Mouse (Mus musculus): ENCODE data around the gene Gm10974. TPM values are rescaled to one million over a fixed set of nuclear protein-coding genes. Genes with fewer than 3 reads are reported as not detected.

Gm10974 gene
- polyA plus RNA-seq (2012; rRNA removed): not detected in 2 replicates

GRCm38 (mm10) chr7:66365904-66366303 is at the start of gene Gm10974:
TSS of gene Gm10974 (plus strand) at chr7:66365905.
- Histone ChIP-seq H3K4me3 (ENCODE audit: control insufficient read depth, insufficient read depth, low read length) (no peak within 1 kb of the TSS), H3K27ac (ENCODE audit: control insufficient read depth, insufficient read depth, low read length) (no peak within 1 kb of the TSS), H3K4me1 (replicated peaks; ENCODE audit: control insufficient read depth, insufficient read depth, low read length) (no peaks in the 10 kb centered on the region), H3K27me3 (ENCODE audit: control insufficient read depth, insufficient read depth, low read length) (no peaks in the 10 kb centered on the region), H3K36me3 (ENCODE audit: control insufficient read depth, insufficient read depth, low read length) (no peaks in the 10 kb centered on the region)
- TF ChIP-seq CTCF (IDR thresholded peaks at IDR 0.05; ENCODE audit: borderline replicate concordance, control insufficient read depth, extremely low read depth, insufficient read depth, low read length, poor library complexity): no peak
- no peak for TF ChIP-seq POLR2A (IDR thresholded peaks at IDR 0.05; ENCODE audit: control insufficient read depth, extremely low read depth, insufficient read depth, low read length, poor library complexity)
- DNase-seq: no peak
- 81% methylated on average over 2 of the region's 2 CpGs for WGBS

GRCm38 (mm10) chr7:66318147-66318546 is 47.6 kb upstream of the Gm10974 start:
- DNase-seq: no peak
- Histone ChIP-seq H3K36me3 (ENCODE audit: control insufficient read depth, insufficient read depth, low read length) (no peaks in the 10 kb centered on the region), H3K27me3 (ENCODE audit: control insufficient read depth, insufficient read depth, low read length) (no peaks in the 10 kb centered on the region), H3K4me1 (replicated peaks; ENCODE audit: control insufficient read depth, insufficient read depth, low read length) (no peaks in the 10 kb centered on the region), H3K4me3 (ENCODE audit: control insufficient read depth, insufficient read depth, low read length) (no peak overlapping the region), H3K27ac (ENCODE audit: control insufficient read depth, insufficient read depth, low read length) (no peak overlapping the region)
- 96% methylated on average over 6 of the region's 6 CpGs for WGBS
- TF ChIP-seq POLR2A (IDR thresholded peaks at IDR 0.05; ENCODE audit: control insufficient read depth, extremely low read depth, insufficient read depth, low read length, poor library complexity): no peak
- TF ChIP-seq CTCF (IDR thresholded peaks at IDR 0.05; ENCODE audit: borderline replicate concordance, control insufficient read depth, extremely low read depth, insufficient read depth, low read length, poor library complexity): no peak

GRCm38 (mm10) chr7:66320996-66321395 is 44.7 kb upstream of the Gm10974 start:
- no peak for DNase-seq
- Histone ChIP-seq H3K27ac (ENCODE audit: control insufficient read depth, insufficient read depth, low read length) (no peak overlapping the region), H3K4me1 (replicated peaks; ENCODE audit: control insufficient read depth, insufficient read depth, low read length) (no peaks in the 10 kb centered on the region), H3K4me3 (ENCODE audit: control insufficient read depth, insufficient read depth, low read length) (no peak overlapping the region), H3K36me3 (ENCODE audit: control insufficient read depth, insufficient read depth, low read length) (no peaks in the 10 kb centered on the region), H3K27me3 (ENCODE audit: control insufficient read depth, insufficient read depth, low read length) (no peaks in the 10 kb centered on the region)
- WGBS: 48% methylated on average over 5 of the region's 5 CpGs
- TF ChIP-seq POLR2A (IDR thresholded peaks at IDR 0.05; ENCODE audit: control insufficient read depth, extremely low read depth, insufficient read depth, low read length, poor library complexity) (no peak), CTCF (IDR thresholded peaks at IDR 0.05; ENCODE audit: borderline replicate concordance, control insufficient read depth, extremely low read depth, insufficient read depth, low read length, poor library complexity) (no peak)

- H3K4me3 ChIP-seq (ENCODE audit: control insufficient read depth, insufficient read depth, low read length): no peak overlapping the region
- 86% methylated on average over 9 of the region's 9 CpGs for WGBS
- DNase-seq: no peak
- no peaks in the 10 kb centered on the region for H3K4me1 ChIP-seq (replicated peaks; ENCODE audit: control insufficient read depth, insufficient read depth, low read length)
- H3K27me3 ChIP-seq (ENCODE audit: control insufficient read depth, insufficient read depth, low read length): no peaks in the 10 kb centered on the region
- H3K27ac ChIP-seq (ENCODE audit: control insufficient read depth, insufficient read depth, low read length): no peak overlapping the region
- TF ChIP-seq CTCF (IDR thresholded peaks at IDR 0.05; ENCODE audit: borderline replicate concordance, control insufficient read depth, extremely low read depth, insufficient read depth, low read length, poor library complexity): no peak
- no peak for TF ChIP-seq POLR2A (IDR thresholded peaks at IDR 0.05; ENCODE audit: control insufficient read depth, extremely low read depth, insufficient read depth, low read length, poor library complexity)
- H3K36me3 ChIP-seq (ENCODE audit: control insufficient read depth, insufficient read depth, low read length): no peaks in the 10 kb centered on the region
These were observed 42.3 kb upstream of the Gm10974 start for GRCm38 (mm10) chr7:66323252-66324015.

- H3K4me1 ChIP-seq (replicated peaks; ENCODE audit: control insufficient read depth, insufficient read depth, low read length): no peaks in the 10 kb centered on the region
- 96% methylated on average over 3 of the region's 3 CpGs for WGBS
- TF ChIP-seq POLR2A (IDR thresholded peaks at IDR 0.05; ENCODE audit: control insufficient read depth, extremely low read depth, insufficient read depth, low read length, poor library complexity) (no peak), CTCF (IDR thresholded peaks at IDR 0.05; ENCODE audit: borderline replicate concordance, control insufficient read depth, extremely low read depth, insufficient read depth, low read length, poor library complexity) (no peak)
- H3K36me3 ChIP-seq (ENCODE audit: control insufficient read depth, insufficient read depth, low read length): no peaks in the 10 kb centered on the region
- DNase-seq: no peak
- H3K27ac ChIP-seq (ENCODE audit: control insufficient read depth, insufficient read depth, low read length): no peak overlapping the region
- H3K4me3 ChIP-seq (ENCODE audit: control insufficient read depth, insufficient read depth, low read length): no peak overlapping the region
- H3K27me3 ChIP-seq (ENCODE audit: control insufficient read depth, insufficient read depth, low read length): no peaks in the 10 kb centered on the region
These were observed 40.2 kb upstream of the Gm10974 start for GRCm38 (mm10) chr7:66325419-66326053.

GRCm38 (mm10) chr7:66327516-66327915 is 38.2 kb upstream of the Gm10974 start:
- DNase-seq: no peak
- no peak overlapping the region for H3K27ac ChIP-seq (ENCODE audit: control insufficient read depth, insufficient read depth, low read length)
- no peaks in the 10 kb centered on the region for H3K4me1 ChIP-seq (replicated peaks; ENCODE audit: control insufficient read depth, insufficient read depth, low read length)
- H3K36me3 ChIP-seq (ENCODE audit: control insufficient read depth, insufficient read depth, low read length): no peaks in the 10 kb centered on the region
- no peaks in the 10 kb centered on the region for H3K27me3 ChIP-seq (ENCODE audit: control insufficient read depth, insufficient read depth, low read length)
- no peak for TF ChIP-seq POLR2A (IDR thresholded peaks at IDR 0.05; ENCODE audit: control insufficient read depth, extremely low read depth, insufficient read depth, low read length, poor library complexity)
- no peak for TF ChIP-seq CTCF (IDR thresholded peaks at IDR 0.05; ENCODE audit: borderline replicate concordance, control insufficient read depth, extremely low read depth, insufficient read depth, low read length, poor library complexity)
- H3K4me3 ChIP-seq (ENCODE audit: control insufficient read depth, insufficient read depth, low read length): no peak overlapping the region
- 93% methylated on average over 2 of the region's 2 CpGs for WGBS
